ENCODE assay signal across 8 mouse cellular contexts in the genomic region with DNA sequence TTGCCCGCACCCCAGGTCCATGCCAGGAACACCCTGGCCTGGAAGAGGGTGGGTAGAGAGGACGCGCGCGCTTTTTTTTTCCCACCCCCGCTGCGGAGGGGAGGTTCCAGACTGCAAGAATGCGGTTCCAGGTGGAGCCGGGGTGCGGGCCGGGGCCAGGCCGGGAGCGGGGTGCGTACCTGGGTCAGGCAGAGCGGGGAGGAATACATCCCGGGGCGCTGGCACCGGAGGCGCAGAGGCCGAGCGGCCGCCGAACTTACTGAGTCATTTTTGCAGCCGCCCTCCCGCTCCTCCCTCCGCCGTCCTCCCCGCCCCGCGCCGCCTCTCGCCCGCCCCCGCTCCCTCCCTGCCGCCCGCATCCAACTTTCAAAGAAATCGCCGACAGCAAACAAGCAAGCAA. TPM values are rescaled to one million over a fixed set of nuclear protein-coding genes. Genes with fewer than 3 reads are reported as not detected.
DNase-seq lines count a peak whose midpoint lies in the region; ATAC-seq and TF ChIP-seq lines count a peak whose summit lies in the region.

No protein-coding gene starts in this region.

- H3K9ac ChIP-seq in intestine, postnatal 0 days (ENCODE audit: low read depth, low read length) = peak overlapping the region; percentile 44
- H3K9ac ChIP-seq in limb, embryonic 15.5 days = peak overlapping the region; percentile 69
- H3K9ac ChIP-seq in midbrain, embryonic 14.5 days (replicated peaks; ENCODE audit: low read length) = peak overlapping the region; percentile 14; the same call in 1 of the 2 replicates

- no peak for TF ChIP-seq CTCF in intestine, postnatal 0 days (IDR thresholded peaks at IDR 0.05; ENCODE audit: low read depth)

- H3K27me3 ChIP-seq in intestine, postnatal 0 days (replicated peaks; ENCODE audit: control insufficient read depth, insufficient read depth, low read length) = peaks cover 23% of the 10 kb centered on the region
- H3K27me3 ChIP-seq in limb, embryonic 15.5 days = no peaks in the 10 kb centered on the region
- peaks cover 23% of the 10 kb centered on the region; the same call in 1 of the 2 replicates for H3K27me3 ChIP-seq in midbrain, embryonic 14.5 days (ENCODE audit: control insufficient read depth, insufficient read depth, low read length)

- no peak for ATAC-seq in intestine, postnatal 0 days
- no peak for ATAC-seq in limb, embryonic 15.5 days (ENCODE audit: insufficient number of reproducible peaks, low FRiP score, low TSS enrichment, low read depth)
- no peak for ATAC-seq in midbrain, embryonic 14.5 days (ENCODE audit: low FRiP score, low TSS enrichment)

- WGBS in intestine, postnatal 0 days = under 1% methylated on average over 33 of the region's 38 CpGs
- WGBS in limb, embryonic 15.5 days = under 1% methylated on average over 37 of the region's 38 CpGs
- WGBS in midbrain, embryonic 14.5 days = 1% methylated on average over 33 of the region's 38 CpGs

- peak overlapping the region; percentile 72 for H3K4me2 ChIP-seq in intestine, postnatal 0 days (replicated peaks; ENCODE audit: low read depth)
- peak overlapping the region; percentile 75 for H3K4me2 ChIP-seq in limb, embryonic 15.5 days
- peak overlapping the region; percentile 60 for H3K4me2 ChIP-seq in midbrain, embryonic 14.5 days (ENCODE audit: low read length)

- H3K4me1 ChIP-seq in intestine, postnatal 0 days (replicated peaks; ENCODE audit: control insufficient read depth, insufficient read depth, low read length) = 0 out of 2 replicates have a peak, but pooled peaks cover 4% of the 10 kb centered on the region
- peaks cover 63% of the 10 kb centered on the region for H3K4me1 ChIP-seq in limb, embryonic 15.5 days
- H3K4me1 ChIP-seq in midbrain, embryonic 14.5 days (ENCODE audit: control insufficient read depth, insufficient read depth, low read length) = peaks cover 17% of the 10 kb centered on the region

- no peaks in the 10 kb centered on the region for H3K36me3 ChIP-seq in intestine, postnatal 0 days (ENCODE audit: control insufficient read depth, insufficient read depth)
- H3K36me3 ChIP-seq in limb, embryonic 15.5 days = no peaks in the 10 kb centered on the region
- no peaks in the 10 kb centered on the region for H3K36me3 ChIP-seq in midbrain, embryonic 14.5 days (ENCODE audit: control insufficient read depth, insufficient read depth, low read length)

- H3K4me3 ChIP-seq in intestine, postnatal 0 days (ENCODE audit: low read depth, low read length) = peak overlapping the region; percentile 50
- peak overlapping the region; percentile 74 for H3K4me3 ChIP-seq in limb, embryonic 15.5 days
- peak overlapping the region; percentile 28 for H3K4me3 ChIP-seq in midbrain, embryonic 14.5 days (replicated peaks; ENCODE audit: low read depth, low read length)

- DNase-seq in right cerebral cortex, postnatal 14 days = peak; percentile 67
- DNase-seq in right cerebral cortex, adult 18-20 months = no peak
- DNase-seq in cerebellum, postnatal 25 days = peak; percentile 83 to 90
- peak; percentile 66 to 78 for DNase-seq in gastrocnemius, postnatal 4 days (ENCODE audit: low spot score in 2 of 2)
- DNase-seq in midbrain, embryonic 14.5 days = peak; percentile 44
- peak; percentile 62 for DNase-seq in urinary bladder, adult 2 months (ENCODE audit: low spot score)

- no peaks in the 10 kb centered on the region for H3K9me3 ChIP-seq in intestine, postnatal 0 days (ENCODE audit: control insufficient read depth)
- H3K9me3 ChIP-seq in limb, embryonic 15.5 days = no peaks in the 10 kb centered on the region
- H3K9me3 ChIP-seq in midbrain, embryonic 14.5 days (ENCODE audit: control insufficient read depth, low read length) = no peaks in the 10 kb centered on the region

- no peak overlapping the region for H3K27ac ChIP-seq in intestine, postnatal 0 days (ENCODE audit: low read depth, low read length)
- H3K27ac ChIP-seq in limb, embryonic 15.5 days = peak overlapping the region; percentile 86
- H3K27ac ChIP-seq in midbrain, embryonic 14.5 days (replicated peaks; ENCODE audit: low read depth, low read length) = no peak overlapping the region

RNA-seq across cellular contexts. Expression of a gene that starts 28.5 kb away (rescaled TPM):
- 100 to 1,000 TPM; 274 to 335 TPM for total RNA-seq in gastrocnemius, postnatal 4 days (2021)
- polyA plus RNA-seq in intestine, postnatal 0 days (2015; fragmentation: Nextera tagmentation; extraction: Ambion mirVana) = 29.2 and 35.1 TPM in 2 replicates
- polyA plus RNA-seq in limb, embryonic 15.5 days (2015; fragmentation: Nextera tagmentation; extraction: Ambion mirVana) = 138 and 146 TPM in 2 replicates
- polyA plus RNA-seq in midbrain, embryonic 14.5 days (2014; fragmentation: Nextera tagmentation; extraction: Ambion mirVana) = 11.2 and 13.7 TPM in 2 replicates
- polyA plus RNA-seq in urinary bladder, adult 2 months (2012; rRNA removed) = 28.4 and 67.0 TPM in 2 replicates

RNA-seq across cellular contexts. Expression of a gene that starts 34.0 kb away (rescaled TPM):
- total RNA-seq in gastrocnemius, postnatal 4 days (2021) = under 1 TPM; 0.91 to 0.98 TPM
- polyA plus RNA-seq in intestine, postnatal 0 days (2015; fragmentation: Nextera tagmentation; extraction: Ambion mirVana) = 1,233 and 1,333 TPM in 2 replicates
- 2.9 and 3.6 TPM in 2 replicates for polyA plus RNA-seq in limb, embryonic 15.5 days (2015; fragmentation: Nextera tagmentation; extraction: Ambion mirVana)
- polyA plus RNA-seq in midbrain, embryonic 14.5 days (2014; fragmentation: Nextera tagmentation; extraction: Ambion mirVana) = 1.0 and 1.2 TPM in 2 replicates
- polyA plus RNA-seq in urinary bladder, adult 2 months (2012; rRNA removed) = 5.0 and 6.9 TPM in 2 replicates

RNA-seq across cellular contexts. Expression of a gene that starts 38.1 kb away (rescaled TPM):
- total RNA-seq in gastrocnemius, postnatal 4 days (2021) = 1 to 10 TPM; 1.3 to 2.0 TPM
- polyA plus RNA-seq in intestine, postnatal 0 days (2015; fragmentation: Nextera tagmentation; extraction: Ambion mirVana) = 0.31 TPM in 1 of 2 replicates, not detected in the other
- 0.51 and 1.7 TPM in 2 replicates for polyA plus RNA-seq in limb, embryonic 15.5 days (2015; fragmentation: Nextera tagmentation; extraction: Ambion mirVana)
- polyA plus RNA-seq in midbrain, embryonic 14.5 days (2014; fragmentation: Nextera tagmentation; extraction: Ambion mirVana) = 1.3 and 2.9 TPM in 2 replicates
- 2.7 and 3.6 TPM in 2 replicates for polyA plus RNA-seq in urinary bladder, adult 2 months (2012; rRNA removed)

RNA-seq across cellular contexts. Expression of a gene that starts 42.6 kb away (rescaled TPM):
- 1 to 10 TPM in 1 of 2 experiments, under 1 TPM in 1; 0.70 to 1.5 TPM for total RNA-seq in gastrocnemius, postnatal 4 days (2021)
- 0.76 and 1.1 TPM in 2 replicates for polyA plus RNA-seq in intestine, postnatal 0 days (2015; fragmentation: Nextera tagmentation; extraction: Ambion mirVana)
- polyA plus RNA-seq in limb, embryonic 15.5 days (2015; fragmentation: Nextera tagmentation; extraction: Ambion mirVana) = 2.1 and 3.1 TPM in 2 replicates
- polyA plus RNA-seq in midbrain, embryonic 14.5 days (2014; fragmentation: Nextera tagmentation; extraction: Ambion mirVana) = 4.5 and 8.2 TPM in 2 replicates
- polyA plus RNA-seq in urinary bladder, adult 2 months (2012; rRNA removed) = 3.6 and 3.8 TPM in 2 replicates

RNA-seq across cellular contexts. Expression of a gene that starts 42.7 kb away (rescaled TPM):
- total RNA-seq in gastrocnemius, postnatal 4 days (2021) = 10 to 100 TPM; 48.1 to 48.5 TPM
- 54.0 and 59.4 TPM in 2 replicates for polyA plus RNA-seq in intestine, postnatal 0 days (2015; fragmentation: Nextera tagmentation; extraction: Ambion mirVana)
- 79.8 and 88.7 TPM in 2 replicates for polyA plus RNA-seq in limb, embryonic 15.5 days (2015; fragmentation: Nextera tagmentation; extraction: Ambion mirVana)
- 59.5 and 79.6 TPM in 2 replicates for polyA plus RNA-seq in midbrain, embryonic 14.5 days (2014; fragmentation: Nextera tagmentation; extraction: Ambion mirVana)
- 42.9 and 47.4 TPM in 2 replicates for polyA plus RNA-seq in urinary bladder, adult 2 months (2012; rRNA removed)

Comparison
In these comparisons a context has a peak if more than half of its experiments do, and no peak if none do; other contexts are left out.
1. H3K9ac ChIP-seq: peak in every context shown above with its lines; median percentile 69 in limb, embryonic 15.5 days; 44 in intestine, postnatal 0 days; 14 in midbrain, embryonic 14.5 days.
2. RNA of a gene that starts 34.0 kb away (polyA plus RNA-seq): 1,233 to 1,333 TPM in intestine, postnatal 0 days; 5.0 to 6.9 TPM in urinary bladder, adult 2 months, 2.9 to 3.6 TPM in limb, embryonic 15.5 days and 1.0 to 1.2 TPM in midbrain, embryonic 14.5 days; every median in the first group is over 100 times any median in the second.
3. Peak in every context shown above with its lines, with median percentiles within 50 percentile points of each other: H3K4me2 ChIP-seq and H3K4me3 ChIP-seq.